Mouse (Mus musculus): ENCODE results near the gene Abi1. TPM values are rescaled to one million over a fixed set of nuclear protein-coding genes. Genes with fewer than 3 reads are reported as not detected.
"Not testable (repeated sequence)": the region's sequence is repeated elsewhere in the genome, so short reads cannot be mapped to it uniquely, and the experiment has no call there.

Abi1 gene
- polyA plus RNA-seq, 1 experiment from 2014 or later: 37.0 TPM

GRCm38 (mm10) chr2:22961681-22962080, 78.4 kb downstream of the Abi1 start:
- WGBS: 97% methylated on average over 2 of the region's 2 CpGs
- no peak overlapping the region for H3K27ac ChIP-seq
- no peak overlapping the region for H3K4me3 ChIP-seq (replicated peaks)
- H3K9ac ChIP-seq (replicated peaks): no peak overlapping the region
- no peaks in the 10 kb centered on the region for H3K4me1 ChIP-seq (replicated peaks)
- H3K36me3 ChIP-seq: peaks cover 9% of the 10 kb centered on the region; the same call in 1 of the 2 replicates
- H3K4me2 ChIP-seq: no peak overlapping the region
- H3K27me3 ChIP-seq: no peaks in the 10 kb centered on the region
- no peaks in the 10 kb centered on the region for H3K9me3 ChIP-seq
- no peak for ATAC-seq (ENCODE audit: insufficient number of reproducible peaks, insufficient read depth, low FRiP score, low TSS enrichment, low read depth)

GRCm38 (mm10) chr2:22957415-22957814, 82.6 kb downstream of the Abi1 start:
- WGBS: 79% methylated on average over 1 of the region's 1 CpGs
- H3K4me3 ChIP-seq (replicated peaks): no peak overlapping the region

DNA sequence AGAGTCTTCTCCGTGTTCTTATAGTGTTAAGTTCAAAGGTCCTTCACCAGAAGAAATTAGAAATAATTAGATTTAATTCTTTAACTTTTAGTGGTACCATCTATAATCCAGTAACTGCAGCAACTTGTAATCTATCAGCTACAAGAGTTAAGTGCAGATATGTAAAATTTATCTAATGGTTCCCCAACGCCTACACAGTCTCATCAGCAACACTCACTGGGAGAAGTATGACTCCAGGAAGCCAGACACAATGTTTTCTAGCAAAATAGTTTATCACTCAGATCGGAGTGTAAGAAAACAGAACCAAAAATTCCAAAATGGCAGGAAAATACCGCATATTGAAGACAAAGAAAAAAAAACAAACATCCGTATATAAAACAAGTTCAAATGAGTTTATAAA, 84.1 kb downstream of the Abi1 start:
- ATAC-seq (ENCODE audit: insufficient number of reproducible peaks, insufficient read depth, low FRiP score, low TSS enrichment, low read depth): no peak
- peaks cover 9% of the 10 kb centered on the region; the same call in 1 of the 2 replicates for H3K36me3 ChIP-seq
- no peak overlapping the region for H3K9ac ChIP-seq (replicated peaks)
- WGBS: 94% methylated on average over 5 of the region's 5 CpGs
- no peak overlapping the region for H3K27ac ChIP-seq
- no peak overlapping the region for H3K4me2 ChIP-seq
- H3K4me3 ChIP-seq (replicated peaks): no peak overlapping the region
- H3K4me1 ChIP-seq (replicated peaks): no peaks in the 10 kb centered on the region
- no peaks in the 10 kb centered on the region for H3K9me3 ChIP-seq
- no peaks in the 10 kb centered on the region for H3K27me3 ChIP-seq

More at GRCm38 (mm10) chr2:22957415-22957814, 82.6 kb downstream of the Abi1 start:
- Histone ChIP-seq H3K27ac (no peak overlapping the region), H3K36me3 (peaks cover 9% of the 10 kb centered on the region; the same call in 1 of the 2 replicates), H3K4me2 (no peak overlapping the region), H3K4me1 (replicated peaks) (no peaks in the 10 kb centered on the region), H3K9ac (replicated peaks) (no peak overlapping the region), H3K9me3 (no peaks in the 10 kb centered on the region), H3K27me3 (no peaks in the 10 kb centered on the region)
- ATAC-seq (ENCODE audit: insufficient number of reproducible peaks, insufficient read depth, low FRiP score, low TSS enrichment, low read depth): no peak

DNA sequence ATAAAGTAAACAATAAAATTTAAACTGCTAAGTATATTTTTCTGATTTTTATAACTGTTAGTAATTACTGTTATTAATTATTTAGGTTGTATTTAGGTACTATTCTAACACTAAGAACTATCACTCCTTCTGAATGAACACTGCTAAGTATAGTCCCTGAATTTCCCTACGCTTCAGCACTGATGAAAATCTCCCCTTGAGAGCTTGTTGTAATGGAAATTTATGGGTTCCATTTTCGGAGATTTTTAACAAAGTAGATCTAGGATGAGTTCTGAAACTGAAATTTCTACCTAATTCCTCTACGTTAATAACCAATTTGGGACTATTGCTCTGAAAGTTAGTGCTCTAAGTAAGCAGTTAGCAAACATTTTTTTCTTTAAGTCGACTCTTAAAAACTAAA, 85.8 kb downstream of the Abi1 start:
- 90% methylated on average over 4 of the region's 4 CpGs for WGBS

GRCm38 (mm10) chr2:22949956-22950355, 90.1 kb downstream of the Abi1 start:
- peaks cover 11% of the 10 kb centered on the region; the same call in 1 of the 2 replicates for H3K36me3 ChIP-seq
- 57% methylated on average over 4 of the region's 4 CpGs for WGBS
- no peaks in the 10 kb centered on the region for H3K27me3 ChIP-seq
- ATAC-seq (ENCODE audit: insufficient number of reproducible peaks, insufficient read depth, low FRiP score, low TSS enrichment, low read depth): no peak
- no peak overlapping the region for H3K9ac ChIP-seq (replicated peaks)
- H3K4me3 ChIP-seq (replicated peaks): no peak overlapping the region
- no peak overlapping the region for H3K4me2 ChIP-seq
- H3K27ac ChIP-seq: no peak overlapping the region
- no peaks in the 10 kb centered on the region for H3K4me1 ChIP-seq (replicated peaks)
- no peaks in the 10 kb centered on the region for H3K9me3 ChIP-seq

More for the DNA sequence above, 85.8 kb downstream of the Abi1 start:
- Histone ChIP-seq H3K4me3 (replicated peaks) (no peak overlapping the region), H3K4me2 (no peak overlapping the region), H3K9me3 (no peaks in the 10 kb centered on the region), H3K4me1 (replicated peaks) (no peaks in the 10 kb centered on the region), H3K9ac (replicated peaks) (no peak overlapping the region), H3K36me3 (peaks cover 5% of the 10 kb centered on the region; the same call in 1 of the 2 replicates), H3K27ac (no peak overlapping the region), H3K27me3 (no peaks in the 10 kb centered on the region)
- no peak for ATAC-seq (ENCODE audit: insufficient number of reproducible peaks, insufficient read depth, low FRiP score, low TSS enrichment, low read depth)

DNA sequence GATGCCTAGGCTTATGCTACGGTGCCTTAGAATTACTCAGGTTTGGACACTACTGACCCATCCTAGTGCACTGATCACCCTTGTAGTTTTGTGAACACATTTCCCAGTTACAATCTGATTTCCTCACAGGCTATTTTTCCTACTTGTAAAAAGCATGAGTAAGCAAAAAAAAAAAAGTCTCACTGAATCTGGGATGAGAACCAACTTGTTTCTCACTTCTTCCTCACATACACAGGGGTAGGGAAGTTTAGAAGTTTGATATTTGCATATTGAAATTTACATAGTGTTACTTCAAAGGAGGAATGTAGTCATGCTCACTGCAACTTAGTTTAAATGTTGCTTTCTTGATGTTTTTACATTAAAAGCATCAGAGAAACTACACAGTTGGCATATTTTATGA, 106.5 kb downstream of the Abi1 start:
- no peaks in the 10 kb centered on the region for H3K27me3 ChIP-seq
- no peak overlapping the region for H3K9ac ChIP-seq (replicated peaks)
- H3K36me3 ChIP-seq: peaks cover 9% of the 10 kb centered on the region
- no peak overlapping the region for H3K4me2 ChIP-seq
- no peaks in the 10 kb centered on the region for H3K4me1 ChIP-seq (replicated peaks)
- H3K27ac ChIP-seq: no peak overlapping the region
- H3K4me3 ChIP-seq (replicated peaks): no peak overlapping the region
- ATAC-seq (ENCODE audit: insufficient number of reproducible peaks, insufficient read depth, low FRiP score, low TSS enrichment, low read depth): no peak
- no peaks in the 10 kb centered on the region for H3K9me3 ChIP-seq
- 77% methylated on average over 1 of the region's 1 CpGs for WGBS

DNA sequence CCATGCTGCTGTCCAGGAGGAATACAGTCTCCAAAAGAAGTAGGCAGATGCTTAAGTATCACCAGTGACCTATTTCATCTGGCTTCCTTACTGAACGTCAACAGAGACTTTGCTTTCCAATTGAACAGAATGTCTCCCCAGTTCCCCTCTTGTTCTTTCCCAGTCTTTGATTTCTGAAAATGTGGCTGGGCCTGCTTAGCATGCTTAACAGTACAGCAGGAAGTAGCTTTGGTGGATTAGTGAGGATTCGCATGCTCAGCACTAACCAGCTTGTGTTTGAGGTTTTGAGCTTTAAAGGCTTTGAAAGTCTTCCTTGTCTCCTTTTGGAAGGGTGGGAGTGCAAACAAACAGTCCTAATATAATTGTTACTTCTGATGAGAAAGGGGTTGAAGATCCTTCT, 111.8 kb downstream of the Abi1 start:
- Histone ChIP-seq H3K4me1 (replicated peaks) (no peaks in the 10 kb centered on the region), H3K4me2 (no peak overlapping the region), H3K27ac (no peak overlapping the region), H3K9ac (replicated peaks) (no peak overlapping the region), H3K36me3 (peaks cover 5% of the 10 kb centered on the region), H3K9me3 (no peaks in the 10 kb centered on the region), H3K27me3 (no peaks in the 10 kb centered on the region), H3K4me3 (replicated peaks) (no peak overlapping the region)
- WGBS: 77% methylated on average over 2 of the region's 2 CpGs
- ATAC-seq (ENCODE audit: insufficient number of reproducible peaks, insufficient read depth, low FRiP score, low TSS enrichment, low read depth): no peak

GRCm38 (mm10) chr2:22925911-22926310, 114.1 kb downstream of the Abi1 start:
- not testable (repeated sequence) for ATAC-seq (ENCODE audit: insufficient number of reproducible peaks, insufficient read depth, low FRiP score, low TSS enrichment, low read depth); H3K9me3 ChIP-seq; H3K4me2 ChIP-seq; H3K4me3 ChIP-seq (replicated peaks); H3K36me3 ChIP-seq; H3K4me1 ChIP-seq (replicated peaks); H3K27me3 ChIP-seq; H3K27ac ChIP-seq; H3K9ac ChIP-seq (replicated peaks)
- WGBS: 87% methylated on average over 3 of the region's 3 CpGs

DNA sequence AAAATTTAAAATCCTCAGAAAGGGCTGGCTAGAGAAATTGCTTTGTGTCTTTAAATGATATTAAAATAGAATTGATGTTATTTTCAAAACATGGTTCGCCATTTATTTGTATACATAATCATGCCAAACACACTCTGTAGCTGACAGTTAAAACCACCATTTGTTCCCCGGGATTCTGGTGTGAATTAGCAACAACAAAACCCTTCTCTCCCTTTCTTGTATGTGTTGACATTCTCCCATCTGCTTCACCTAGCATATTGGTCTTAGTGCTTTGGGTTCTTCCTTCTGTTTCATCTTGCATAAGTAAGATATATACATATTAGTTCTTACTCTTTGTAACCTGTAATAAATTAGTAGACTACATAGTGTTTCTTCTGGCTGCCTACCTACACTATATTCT, 121.4 kb downstream of the Abi1 start:
- 88% methylated on average over 2 of the region's 2 CpGs for WGBS
- H3K27me3 ChIP-seq: no peaks in the 10 kb centered on the region
- no peak overlapping the region for H3K9ac ChIP-seq (replicated peaks)
- H3K4me2 ChIP-seq: no peak overlapping the region
- peaks cover 25% of the 10 kb centered on the region; the same call in 1 of the 2 replicates for H3K36me3 ChIP-seq
- H3K4me1 ChIP-seq (replicated peaks): no peaks in the 10 kb centered on the region
- no peak overlapping the region for H3K27ac ChIP-seq
- no peak for ATAC-seq (ENCODE audit: insufficient number of reproducible peaks, insufficient read depth, low FRiP score, low TSS enrichment, low read depth)
- no peaks in the 10 kb centered on the region for H3K9me3 ChIP-seq
- H3K4me3 ChIP-seq (replicated peaks): no peak overlapping the region

GRCm38 (mm10) chr2:22914421-22914820, 125.6 kb downstream of the Abi1 start:
- no peak for ATAC-seq (ENCODE audit: insufficient number of reproducible peaks, insufficient read depth, low FRiP score, low TSS enrichment, low read depth)
- H3K4me3 ChIP-seq (replicated peaks): no peak overlapping the region
- no peaks in the 10 kb centered on the region for H3K4me1 ChIP-seq (replicated peaks)
- no peaks in the 10 kb centered on the region for H3K9me3 ChIP-seq
- H3K4me2 ChIP-seq: no peak overlapping the region
- 89% methylated on average over 3 of the region's 3 CpGs for WGBS
- H3K9ac ChIP-seq (replicated peaks): no peak overlapping the region
- no peaks in the 10 kb centered on the region for H3K27me3 ChIP-seq
- peaks cover 30% of the 10 kb centered on the region; the same call in 1 of the 2 replicates for H3K36me3 ChIP-seq
- no peak overlapping the region for H3K27ac ChIP-seq

GRCm38 (mm10) chr2:22903947-22904346, 136.1 kb downstream of the Abi1 start:
- ATAC-seq (ENCODE audit: insufficient number of reproducible peaks, insufficient read depth, low FRiP score, low TSS enrichment, low read depth): no peak
- H3K36me3 ChIP-seq: peaks cover 47% of the 10 kb centered on the region
- no peaks in the 10 kb centered on the region for H3K4me1 ChIP-seq (replicated peaks)
- no peak overlapping the region for H3K4me3 ChIP-seq (replicated peaks)
- H3K27ac ChIP-seq: no peak overlapping the region
- no peak overlapping the region for H3K4me2 ChIP-seq
- no peaks in the 10 kb centered on the region for H3K27me3 ChIP-seq
- 89% methylated on average over 3 of the region's 3 CpGs for WGBS
- H3K9ac ChIP-seq (replicated peaks): no peak overlapping the region
- H3K9me3 ChIP-seq: no peaks in the 10 kb centered on the region

All from limb, embryonic 12.5 days (tissue).